Mouse (Mus musculus): ENCODE results near the gene Diablo. TPM values are rescaled to one million over a fixed set of nuclear protein-coding genes. Genes with fewer than 3 reads are reported as not detected.
"Not testable (repeated sequence)": the region's sequence is repeated elsewhere in the genome, so short reads cannot be mapped to it uniquely, and the experiment has no call there.

The Diablo gene
- total RNA-seq (2021), result 10 to 100 TPM; 35.7 to 45.1 TPM
- long read RNA-seq, experiment 1, transcript Diablo-203 (6 exons, 1,576 nt), result major isoform, 116 of 123 reads
- long read RNA-seq, experiment 1, partial matches to known transcripts, result 0 of 123 reads
- long read RNA-seq, experiment 1, other reads (novel, unspliced or antisense), result 7 of 123 reads
- long read RNA-seq, experiment 2, transcript Diablo-203 (6 exons, 1,576 nt), result major isoform, 99 of 112 reads
- long read RNA-seq, experiment 2, partial matches to known transcripts, result 3 of 112 reads
- long read RNA-seq, experiment 2, other reads (novel, unspliced or antisense), result 8 of 112 reads

DNA sequence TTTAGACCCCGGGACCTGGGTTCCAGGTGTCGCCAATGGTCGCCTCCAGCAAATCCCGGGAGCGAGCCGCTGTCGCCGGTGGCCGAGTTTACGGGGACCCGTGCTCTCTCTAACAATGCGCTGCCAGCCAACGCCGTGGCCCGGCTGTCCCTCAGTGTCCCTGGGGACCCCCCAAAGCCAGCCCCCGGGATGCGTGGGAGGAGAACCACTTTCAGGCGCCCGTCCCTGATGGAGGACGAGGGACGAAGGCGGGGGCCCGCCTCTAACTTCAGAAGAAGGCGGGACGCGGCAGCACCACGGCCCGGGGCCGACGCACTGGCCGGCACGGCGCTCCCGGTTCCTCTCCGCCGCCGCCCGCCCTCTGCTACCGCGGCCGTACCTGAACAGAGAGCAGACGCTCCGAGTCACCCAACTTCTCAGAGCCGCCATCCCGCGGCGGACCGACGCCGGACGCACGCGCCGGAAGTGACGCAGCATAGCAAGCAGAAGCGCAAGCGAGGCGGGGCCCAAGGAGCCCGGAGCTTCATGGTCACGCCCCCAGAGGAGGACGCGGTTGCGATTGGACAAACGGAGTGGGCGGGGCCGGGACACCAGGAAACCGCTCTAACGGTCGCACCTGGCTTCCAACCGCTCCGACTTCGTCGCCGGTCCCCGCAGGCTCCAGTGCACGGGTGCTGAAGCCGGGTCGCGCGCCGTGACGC is at the start of gene Diablo:
Gene Diablo, minus strand, starts transcription at position 485 of the 701 bp plus-strand sequence.
- DNase-seq (ENCODE audit: low spot score), result peak; percentile 98

GRCm38 (mm10) chr5:123573362-123573761 is 49.4 kb upstream of the Diablo start:
- no peak for DNase-seq (ENCODE audit: low spot score)

DNA sequence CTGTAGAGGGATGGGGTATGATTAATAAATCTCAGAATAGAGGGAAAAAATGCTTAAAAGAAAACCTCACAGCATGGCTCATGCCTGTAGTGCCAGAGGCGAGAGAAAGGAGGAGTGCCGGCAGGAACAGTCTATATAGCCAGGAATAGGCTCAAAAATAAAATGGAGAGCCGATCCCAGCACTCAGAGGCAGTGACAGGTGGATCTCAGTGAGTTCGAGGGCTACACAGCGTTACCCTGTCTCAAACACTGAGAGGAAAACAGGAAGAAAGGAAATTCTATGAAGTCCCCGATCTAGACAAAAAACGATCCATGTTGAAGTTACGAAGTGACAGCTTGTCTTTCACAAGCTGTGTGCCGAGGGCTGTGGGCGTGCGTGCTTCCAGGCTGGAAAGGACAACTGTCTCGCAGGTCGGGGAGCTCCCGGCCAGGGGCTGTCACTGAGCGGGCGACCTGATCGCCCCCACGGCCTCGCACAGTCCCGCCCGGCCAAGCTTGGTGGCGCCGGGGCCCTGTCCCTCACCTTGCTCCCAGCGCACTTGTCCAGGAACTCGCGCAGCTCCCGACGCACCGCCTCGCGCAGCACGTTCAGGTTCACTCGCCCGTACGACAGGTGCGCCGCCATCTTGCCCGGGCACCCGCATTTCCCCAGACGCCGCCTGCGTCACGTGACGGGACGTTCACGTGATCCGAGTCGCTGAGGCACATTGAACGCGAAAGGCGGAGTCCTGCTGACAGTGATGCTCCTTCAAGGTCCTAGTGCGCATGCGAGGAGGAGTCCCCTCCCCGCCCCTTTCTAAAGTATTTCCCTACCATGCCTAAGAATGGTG is 48.6 kb upstream of the Diablo start, which contains the start of gene Vps33a:
Gene Vps33a, minus strand, starts transcription at position 682 of the 830 bp plus-strand sequence.
- DNase-seq (ENCODE audit: low spot score), result peak; percentile 98

DNA sequence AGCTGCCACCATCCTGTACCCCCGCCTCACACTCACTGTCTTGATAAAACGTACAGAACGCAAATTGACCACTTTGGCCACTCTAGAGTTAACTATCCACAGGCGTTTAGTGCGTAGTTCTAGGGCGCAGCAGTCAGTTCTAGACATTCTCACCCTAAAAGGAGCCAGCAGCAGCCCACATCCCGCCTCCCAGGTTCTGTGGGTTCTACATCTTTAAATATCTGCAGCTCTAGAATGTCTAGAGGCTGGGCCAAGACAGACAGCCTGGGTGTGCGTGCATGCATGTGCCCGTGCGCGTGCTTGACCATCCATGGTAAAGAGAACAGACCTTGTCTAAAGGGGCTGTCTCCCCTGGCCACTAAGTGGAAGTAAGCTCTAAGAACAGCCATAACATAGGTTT is 37.2 kb upstream of the Diablo start:
- DNase-seq (ENCODE audit: low spot score), result no peak

- DNase-seq (ENCODE audit: low spot score), result no peak
These were observed 35.6 kb upstream of the Diablo start for GRCm38 (mm10) chr5:123559588-123559987.

- peak; percentile 67 for DNase-seq (ENCODE audit: low spot score)
These were observed 32.5 kb upstream of the Diablo start for GRCm38 (mm10) chr5:123556451-123556850.

DNA sequence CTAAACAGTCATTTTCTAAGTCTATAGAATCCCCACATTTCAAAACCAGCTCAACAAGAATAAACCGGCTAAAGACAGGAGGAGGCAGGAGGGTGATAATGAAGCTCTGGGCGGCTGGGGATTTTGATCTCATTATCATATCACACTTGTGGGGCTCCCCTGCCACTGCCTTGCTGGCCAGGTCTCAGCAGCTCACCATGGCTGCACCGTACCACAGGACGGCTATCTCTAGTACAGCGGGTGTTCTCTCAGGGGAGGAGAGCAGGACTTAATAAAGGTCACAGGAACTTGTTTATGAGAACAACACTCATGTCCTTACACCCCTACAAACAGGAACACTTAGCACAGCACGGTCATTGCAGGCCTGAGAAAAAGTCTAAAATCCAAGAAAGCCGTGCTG is 31.7 kb upstream of the Diablo start:
- no peak for DNase-seq (ENCODE audit: low spot score)

GRCm38 (mm10) chr5:123533801-123534200 is 9.8 kb upstream of the Diablo start:
- no peak for DNase-seq (ENCODE audit: low spot score)

DNA sequence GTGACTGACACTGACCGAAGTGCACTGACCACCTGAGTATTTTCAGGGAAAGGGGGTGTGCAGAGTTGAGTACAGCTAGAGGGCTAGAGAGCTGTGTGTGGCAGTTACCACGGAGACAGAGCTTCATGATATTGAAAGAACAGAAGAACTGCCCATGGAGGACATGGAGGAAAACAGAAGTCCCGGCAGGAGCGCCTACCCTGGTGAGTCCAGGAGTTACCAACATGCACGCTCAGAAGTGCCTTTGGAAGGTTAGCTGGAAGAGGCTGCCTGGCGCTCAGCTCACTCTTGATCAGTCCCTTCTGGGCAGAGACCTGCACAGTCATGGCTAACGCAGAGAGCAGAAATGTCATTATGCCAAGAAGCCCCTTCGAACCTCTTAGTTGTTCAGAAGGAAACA is 6.1 kb upstream of the Diablo start:
- DNase-seq (ENCODE audit: low spot score), result no peak

GRCm38 (mm10) chr5:123528641-123529040 is 4.7 kb upstream of the Diablo start:
- DNase-seq (ENCODE audit: low spot score), result no peak

DNA sequence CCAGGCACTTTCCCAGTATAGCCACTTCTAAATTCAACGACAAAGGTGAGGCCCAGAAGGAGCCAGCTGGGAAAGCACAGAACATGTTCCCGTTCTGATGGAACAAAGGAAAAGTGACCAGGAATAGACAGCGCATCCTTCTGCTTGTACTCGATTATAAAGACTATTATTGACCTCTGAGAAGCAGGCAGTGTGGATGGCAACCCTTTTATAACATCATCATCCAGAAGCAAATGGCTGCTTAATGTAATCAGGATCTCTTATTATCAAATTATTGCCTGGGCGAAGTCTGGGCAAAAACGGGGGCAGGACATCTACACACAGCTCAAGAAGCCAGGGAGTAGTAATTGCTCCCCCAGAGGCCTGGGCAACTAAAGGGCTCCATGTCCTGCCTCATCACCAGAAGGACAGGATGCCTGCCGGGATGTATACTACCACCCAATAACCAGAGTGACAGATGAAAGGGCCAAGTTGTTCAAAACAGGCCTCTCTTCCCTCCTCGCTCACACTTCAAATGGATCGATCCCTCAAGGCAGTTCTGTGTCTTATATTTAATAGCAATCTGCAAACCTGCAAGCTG is 2.0 kb upstream of the Diablo start:
- DNase-seq (ENCODE audit: low spot score), result no peak

- no peak for DNase-seq (ENCODE audit: low spot score)
These were observed 1.3 kb upstream of the Diablo start, which contains the start of gene Gm49027 for GRCm38 (mm10) chr5:123525281-123525680. Gene Gm49027, minus strand, starts transcription at chr5:123525488.

DNA sequence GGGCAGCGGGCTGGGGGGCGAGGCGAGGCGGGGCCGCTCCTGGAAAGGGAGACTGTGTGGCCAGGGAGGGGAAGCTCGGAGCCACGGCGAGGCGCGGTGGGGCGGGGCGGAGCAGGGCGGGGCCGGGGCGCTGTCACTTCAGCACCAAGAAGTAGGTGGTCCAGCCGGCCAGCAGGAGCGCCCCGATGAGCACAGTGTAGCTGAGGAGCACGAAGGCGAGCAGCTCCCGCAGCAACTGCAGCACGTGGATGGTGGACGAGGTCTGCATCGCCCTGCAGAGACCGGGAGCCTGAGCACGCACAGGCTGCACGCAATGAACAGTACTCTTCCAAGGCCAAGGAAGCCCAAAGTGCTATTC is 396 bp upstream of the Diablo start:
- no peak for DNase-seq (ENCODE audit: low spot score)

GRCm38 (mm10) chr5:123522166-123522565 is 1.8 kb downstream of the Diablo start:
- DNase-seq (ENCODE audit: low spot score), result no peak

DNA sequence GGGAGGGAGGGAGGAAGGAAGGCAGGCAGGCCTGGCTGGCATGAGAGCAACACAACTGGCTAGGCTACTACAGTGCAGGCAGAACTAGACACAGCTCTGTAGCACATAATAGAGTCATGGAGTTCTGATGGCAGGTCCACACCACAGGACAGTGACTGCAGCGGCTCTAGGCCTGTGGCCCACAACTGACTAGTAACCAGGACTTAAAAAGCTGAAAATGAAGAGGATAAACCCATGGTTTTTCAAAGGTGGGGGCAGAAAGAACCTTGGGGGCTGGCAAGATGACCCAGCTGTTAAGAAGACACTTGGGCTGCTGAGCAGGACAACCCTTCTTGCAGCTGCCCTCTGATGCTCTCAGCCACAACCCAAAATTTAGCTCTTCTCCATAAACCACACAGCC is 2.4 kb downstream of the Diablo start:
- DNase-seq (ENCODE audit: low spot score), result no peak

- DNase-seq (ENCODE audit: low spot score), result no peak
These were observed 3.3 kb downstream of the Diablo start for GRCm38 (mm10) chr5:123520666-123521065.

- DNase-seq (ENCODE audit: low spot score), result no peak
These were observed 9.1 kb downstream of the Diablo start for GRCm38 (mm10) chr5:123514871-123515270.

GRCm38 (mm10) chr5:123512102-123512501 is 11.9 kb downstream of the Diablo start:
- no peak for DNase-seq (ENCODE audit: low spot score)

DNA sequence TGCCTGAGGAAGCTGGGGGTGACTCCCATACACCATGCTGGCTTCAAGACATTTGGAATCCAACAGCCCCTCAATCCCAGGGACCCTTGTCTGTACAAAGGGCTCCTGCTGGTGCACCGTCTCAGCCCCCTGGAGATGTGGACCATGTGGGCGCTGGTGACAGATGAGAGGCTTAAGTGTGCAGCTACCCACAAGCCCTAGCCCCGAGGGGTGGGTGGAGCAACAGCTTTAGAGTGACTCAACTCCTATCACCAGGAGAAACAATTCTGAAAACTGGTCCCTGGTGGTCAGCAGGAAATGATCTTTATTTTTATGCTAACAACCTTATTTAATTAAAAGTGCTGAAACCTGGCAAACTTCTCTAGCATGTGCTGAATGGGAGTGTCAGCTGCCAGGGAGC is 12.6 kb downstream of the Diablo start:
- DNase-seq (ENCODE audit: low spot score), result not testable (repeated sequence)

GRCm38 (mm10) chr5:123510160-123510559 is 13.8 kb downstream of the Diablo start, which contains the start of gene B3gnt4:
Gene B3gnt4, plus strand, starts transcription at chr5:123510460.
- DNase-seq (ENCODE audit: low spot score), result no peak

DNA sequence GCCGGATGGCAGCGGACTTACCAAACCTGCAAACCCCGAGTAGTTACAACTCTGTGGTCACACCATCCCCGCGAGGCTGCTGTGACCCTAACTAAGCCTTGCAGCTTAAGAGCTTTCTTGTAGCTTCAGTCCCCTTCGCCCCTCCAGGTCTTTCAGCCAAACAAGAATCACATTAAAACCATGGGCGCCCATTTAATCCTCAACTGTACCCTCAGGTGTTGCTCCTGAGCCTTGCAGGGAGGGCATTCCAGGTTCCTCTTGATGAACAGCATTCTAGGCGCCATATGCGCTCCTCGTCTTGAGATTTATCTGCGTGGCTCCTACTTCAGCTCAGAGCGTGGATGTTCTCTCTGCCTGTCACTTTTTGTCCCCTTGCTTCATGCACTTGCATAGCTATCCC is 15.1 kb downstream of the Diablo start:
- DNase-seq (ENCODE audit: low spot score), result no peak
